Mouse (Mus musculus) liver, embryonic 11.5 days (tissue): ENCODE measurements around the gene Eef1akmt3. TPM values are rescaled to one million over a fixed set of nuclear protein-coding genes. Genes with fewer than 3 reads are reported as not detected.
A peak's percentile ranks its signal among the peaks of the same experiment; 100 is the strongest.

Experiments
- ATAC-seq: fragments of 200-750 bp; cut with Nextera tagmentation; replicated peaks from 2 replicates; pipeline ENCODE4 v1.8.0; 2017; ENCODE audit warnings: moderate number of reproducible peaks, mild to moderate bottlenecking, moderate TSS enrichment, moderate library complexity; ENCODE audit not compliant: low FRiP score
- DNase-seq: peaks from one replicate; pipeline ENCODE4 v3.0.0-alpha.2; 2017; ENCODE audit warnings: low spot score
- H3K27ac ChIP-seq: fragments of 300-500 bp; sonication (generic); 2 replicates; pipeline ENCODE4 v1.5.1; 2014; ENCODE audit warnings: mild to moderate bottlenecking, low read depth, low read length, control low read depth
- H3K27me3 ChIP-seq: fragments of 300-500 bp; sonication (generic); replicated peaks from 2 replicates; pipeline ENCODE4 v1.6.1; 2014; ENCODE audit warnings: low read length, mixed read lengths; ENCODE audit not compliant: control insufficient read depth, insufficient read depth
- H3K36me3 ChIP-seq: fragments of 300-500 bp; sonication (generic); 2 replicates; pipeline ENCODE4 v1.6.1; 2014; ENCODE audit warnings: mild to moderate bottlenecking, low read length, moderate library complexity, mixed read lengths; ENCODE audit not compliant: control insufficient read depth, insufficient read depth
- H3K4me1 ChIP-seq: fragments of 300-500 bp; sonication (generic); replicated peaks from 2 replicates; pipeline ENCODE4 v1.6.1; 2014; ENCODE audit warnings: low read length, mixed read lengths; ENCODE audit not compliant: control insufficient read depth, insufficient read depth
- H3K4me2 ChIP-seq: fragments of 300-500 bp; sonication (generic); 2 replicates; pipeline ENCODE4 v1.6.1; 2014; ENCODE audit warnings: mild to moderate bottlenecking, control low read depth, moderate library complexity
- H3K4me3 ChIP-seq: fragments of 300-500 bp; sonication (generic); 2 replicates; pipeline ENCODE4 v1.5.1; 2014; ENCODE audit warnings: low read depth, low read length, control low read depth
- H3K9ac ChIP-seq: fragments of 300-500 bp; sonication (generic); 2 replicates; pipeline ENCODE4 v1.6.1; 2014; ENCODE audit warnings: low read depth, low read length, control low read depth
- H3K9me3 ChIP-seq: fragments of 300-500 bp; sonication (generic); 2 replicates; pipeline ENCODE4 v1.6.1; 2016; ENCODE audit warnings: low read length, inconsistent platforms, mixed read lengths; ENCODE audit not compliant: control insufficient read depth
- WGBS: fragments of 180-500 bp; shearing (Covaris S2); extraction: QIAGEN DNeasy Blood & Tissue Kit; methylation state at CpG from one replicate; pipeline ENCODE4 v1.1.7; 2014; 5-methylcytosine and 5-hydroxymethylcytosine counted together
- polyA plus RNA-seq: library from polyadenylated mRNA; unstranded; fragments of >200 nt; fragmentation: Nextera tagmentation; extraction: Ambion mirVana; gene quantifications from 2 replicates; pipeline ENCODE4 v1.2.1, GENCODE M21; 2014

The Eef1akmt3 gene
- 0.11 and 0.23 TPM in 2 replicates for polyA plus RNA-seq

DNA sequence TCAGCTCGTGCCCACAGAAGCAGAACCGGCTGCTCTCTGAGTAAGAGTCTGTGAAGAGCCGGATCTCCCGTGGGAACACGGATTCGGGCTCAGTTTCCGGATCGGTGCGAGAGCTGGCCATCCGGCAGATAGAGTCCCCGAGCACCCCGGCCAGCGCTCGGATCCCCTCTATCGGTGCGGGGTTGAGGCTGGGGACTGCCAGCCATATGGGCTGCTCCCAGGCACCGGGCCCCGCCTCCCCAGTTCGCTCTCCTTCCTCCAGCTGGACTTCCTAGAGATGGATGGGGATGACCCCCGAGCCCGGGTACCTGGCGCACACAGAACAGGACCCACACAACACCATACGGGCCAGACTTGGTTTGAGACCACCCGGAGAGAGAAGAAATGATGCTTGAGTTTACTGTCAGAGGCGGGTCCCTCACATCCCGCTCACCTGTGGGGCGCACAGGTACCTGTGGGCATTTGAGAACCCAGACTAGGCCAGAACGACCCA lies at the start of gene Eef1akmt3, which contains the start of gene Mettl1:
Eef1akmt3 (minus strand) TSS at position 240 of the 493 bp plus-strand sequence.
Mettl1 (plus strand) TSS at position 141 of the 493 bp plus-strand sequence.
- peak; percentile 65 for ATAC-seq
- Histone ChIP-seq H3K4me2 (peak within 1 kb of the TSS; percentile 100), H3K9ac (peak within 1 kb of the TSS; percentile 78), H3K4me1 (peaks cover 7% of the 10 kb centered on the region), H3K36me3 (no peaks in the 10 kb centered on the region), H3K27ac (peak within 1 kb of the TSS; percentile 55), H3K9me3 (no peaks in the 10 kb centered on the region), H3K4me3 (peak within 1 kb of the TSS; percentile 86), H3K27me3 (peaks cover 12% of the 10 kb centered on the region)
- DNase-seq, result no peak
- under 1% methylated on average over 28 of the region's 28 CpGs for WGBS

- no peak for ATAC-seq
- peak; percentile 52 for DNase-seq
Measured at GRCm38 (mm10) chr10:127090560-127091411, 49.5 kb upstream of the Eef1akmt3 start.

GRCm38 (mm10) chr10:127085633-127086032 lies 44.3 kb upstream of the Eef1akmt3 start:
- Histone ChIP-seq H3K4me1 (peaks cover 11% of the 10 kb centered on the region), H3K4me3 (no peak overlapping the region), H3K4me2 (no peak overlapping the region), H3K9ac (no peak overlapping the region), H3K27me3 (peaks cover 46% of the 10 kb centered on the region), H3K9me3 (no peaks in the 10 kb centered on the region), H3K27ac (no peak overlapping the region), H3K36me3 (no peaks in the 10 kb centered on the region)
- DNase-seq (no peak), ATAC-seq (no peak)
- 75% methylated on average over 6 of the region's 6 CpGs for WGBS

More at GRCm38 (mm10) chr10:127090560-127091411, 49.5 kb upstream of the Eef1akmt3 start:
- H3K27me3 ChIP-seq, result peaks cover 37% of the 10 kb centered on the region
- no peak overlapping the region for H3K27ac ChIP-seq
- 22% methylated on average over 57 of the region's 57 CpGs for WGBS
- H3K9me3 ChIP-seq, result no peaks in the 10 kb centered on the region
- peaks cover 14% of the 10 kb centered on the region for H3K4me1 ChIP-seq
- H3K4me3 ChIP-seq, result peak overlapping the region; percentile 14; the same call in 1 of the 2 replicates
- peak overlapping the region; percentile 50 for H3K4me2 ChIP-seq
- H3K9ac ChIP-seq, result no peak overlapping the region
- H3K36me3 ChIP-seq, result peaks cover 2% of the 10 kb centered on the region; the same call in 1 of the 2 replicates

GRCm38 (mm10) chr10:127085052-127085451 lies 43.7 kb upstream of the Eef1akmt3 start:
- Histone ChIP-seq H3K9me3 (no peaks in the 10 kb centered on the region), H3K27me3 (peaks cover 46% of the 10 kb centered on the region), H3K4me3 (no peak overlapping the region), H3K27ac (no peak overlapping the region), H3K36me3 (no peaks in the 10 kb centered on the region), H3K9ac (no peak overlapping the region), H3K4me2 (no peak overlapping the region), H3K4me1 (peaks cover 13% of the 10 kb centered on the region)
- ATAC-seq, result no peak
- DNase-seq, result no peak
- 83% methylated on average over 9 of the region's 9 CpGs for WGBS

DNA sequence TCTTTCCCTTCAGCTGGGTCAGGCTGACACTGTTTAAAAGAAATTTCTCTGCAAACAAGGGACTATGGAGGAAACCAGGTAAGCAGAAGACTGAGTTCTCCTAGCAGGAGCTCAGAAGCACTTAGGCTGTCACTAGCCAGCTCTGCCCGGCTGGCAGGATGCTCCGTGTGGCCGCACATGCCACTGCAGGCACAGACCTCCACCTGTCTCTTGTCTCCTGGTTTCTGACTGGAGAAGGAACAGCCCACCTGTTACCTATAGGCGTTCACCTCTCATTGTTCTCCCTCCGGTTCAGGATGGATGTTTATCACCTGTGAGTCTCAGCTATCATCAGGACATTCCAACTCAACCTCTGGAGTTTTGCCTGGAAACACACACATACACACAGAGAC lies 42.6 kb upstream of the Eef1akmt3 start:
- H3K36me3 ChIP-seq, result no peaks in the 10 kb centered on the region
- DNase-seq (no peak), ATAC-seq (no peak)
- H3K4me3 ChIP-seq, result no peak overlapping the region
- no peak overlapping the region for H3K27ac ChIP-seq
- H3K4me2 ChIP-seq, result no peak overlapping the region
- no peaks in the 10 kb centered on the region for H3K9me3 ChIP-seq
- 64% methylated on average over 5 of the region's 5 CpGs for WGBS
- H3K4me1 ChIP-seq, result peaks cover 19% of the 10 kb centered on the region
- H3K9ac ChIP-seq, result no peak overlapping the region
- peaks cover 49% of the 10 kb centered on the region for H3K27me3 ChIP-seq

- no peak overlapping the region for H3K27ac ChIP-seq
- H3K4me2 ChIP-seq, result no peak overlapping the region
- 39% methylated on average over 8 of the region's 8 CpGs for WGBS
- H3K4me1 ChIP-seq, result peaks cover 19% of the 10 kb centered on the region
- no peak overlapping the region for H3K4me3 ChIP-seq
- H3K27me3 ChIP-seq, result peaks cover 53% of the 10 kb centered on the region
- H3K9me3 ChIP-seq, result no peaks in the 10 kb centered on the region
- no peak for DNase-seq
- H3K9ac ChIP-seq, result no peak overlapping the region
- no peaks in the 10 kb centered on the region for H3K36me3 ChIP-seq
- ATAC-seq, result no peak
Measured at GRCm38 (mm10) chr10:127083292-127083914, 42.1 kb upstream of the Eef1akmt3 start.

DNA sequence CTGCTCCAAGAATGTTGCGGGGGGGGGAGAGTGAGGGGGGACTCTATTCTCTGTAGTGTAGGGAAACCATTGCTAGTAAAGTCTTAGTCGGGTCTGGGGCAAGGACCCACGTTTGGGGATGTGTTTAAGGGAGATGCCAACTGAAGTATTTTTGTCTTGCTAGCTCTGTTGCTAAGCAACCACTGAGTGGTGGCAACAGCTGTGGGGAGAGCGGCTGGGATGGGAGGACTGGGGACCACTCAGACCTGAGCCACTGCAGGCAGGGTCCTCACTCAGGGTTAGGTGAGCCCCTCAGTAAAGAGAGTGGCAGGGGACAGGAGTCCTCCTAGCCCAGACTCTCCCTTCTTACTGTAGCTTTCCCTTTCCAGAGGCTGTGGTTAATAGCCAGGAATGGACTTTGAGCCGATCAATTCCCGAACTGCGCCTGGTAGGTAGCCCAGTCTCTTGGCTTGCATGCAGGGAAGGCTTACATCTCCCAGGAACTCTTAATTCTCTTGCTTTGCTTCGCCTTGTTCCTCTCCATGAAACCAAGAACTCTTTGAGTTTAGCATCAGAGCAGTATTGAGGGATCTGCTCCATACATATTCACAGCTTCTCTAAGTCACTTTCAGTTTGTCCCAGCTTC lies 40.8 kb upstream of the Eef1akmt3 start:
- Histone ChIP-seq H3K4me3 (no peak overlapping the region), H3K9ac (no peak overlapping the region), H3K4me2 (peak overlapping the region; percentile 58), H3K4me1 (peaks cover 23% of the 10 kb centered on the region), H3K27me3 (peaks cover 64% of the 10 kb centered on the region), H3K36me3 (no peaks in the 10 kb centered on the region), H3K9me3 (no peaks in the 10 kb centered on the region), H3K27ac (no peak overlapping the region)
- DNase-seq (no peak), ATAC-seq (no peak; the same call in 1 of the 2 replicates)
- 49% methylated on average over 8 of the region's 8 CpGs for WGBS
